Comparison of ENCODE assay signal across 8 mouse cellular contexts in the genomic region with DNA sequence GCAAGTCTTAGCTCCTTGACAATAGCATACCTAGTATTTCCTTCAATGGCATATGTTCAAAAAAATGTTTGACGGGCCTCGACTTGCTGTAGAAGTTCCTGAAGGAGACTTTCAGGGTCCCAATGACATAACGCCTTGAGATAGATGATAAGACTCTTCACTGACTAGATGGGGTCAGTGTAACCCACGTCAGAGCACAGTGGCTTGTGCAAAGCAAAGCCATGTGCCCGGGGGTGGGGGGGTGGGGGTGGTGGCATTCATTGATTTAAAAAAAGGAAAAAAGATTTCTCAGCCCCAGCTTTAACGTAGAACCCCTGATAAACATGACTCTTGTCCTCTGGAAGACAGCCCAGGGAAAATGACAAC. TPM values are rescaled to one million over a fixed set of nuclear protein-coding genes. Genes with fewer than 3 reads are reported as not detected.
DNase-seq lines count a peak whose midpoint lies in the region; ATAC-seq and TF ChIP-seq lines count a peak whose summit lies in the region.

No protein-coding gene starts in this region.

- peak overlapping the region; percentile 34 for H3K4me3 ChIP-seq in liver, adult 2 months (ENCODE audit: insufficient read depth, low read depth, low read length)
- peak overlapping the region; percentile 38 for H3K4me3 ChIP-seq in embryonic facial prominence, embryonic 14.5 days (ENCODE audit: low read depth, low read length)
- peak overlapping the region; percentile 31 for H3K4me3 ChIP-seq in intestine, embryonic 15.5 days (replicated peaks)
- H3K4me3 ChIP-seq in myocyte: peak overlapping the region; percentile 20

- DNase-seq in liver, adult 2 months (ENCODE audit: extremely low read depth, low read depth, low spot score): no peak
- no peak for DNase-seq in liver
- DNase-seq in embryonic facial prominence, embryonic 14.5 days (ENCODE audit: low spot score): no peak
- no peak for DNase-seq in thymus, postnatal 14 days
- DNase-seq in thymus, postnatal 0 days (ENCODE audit: low spot score): no peak
- DNase-seq in adrenal gland, adult (ENCODE audit: inconsistent age in 2 of 2, low spot score in 1 of 2): no peak

- no peak overlapping the region for H3ac ChIP-seq in myocyte (ENCODE audit: control insufficient read depth, insufficient read length)

- no peaks in the 10 kb centered on the region for H3K79me2 ChIP-seq in liver, adult 2 months (ENCODE audit: control insufficient read depth, insufficient read depth, low read length)
- no peaks in the 10 kb centered on the region for H3K79me2 ChIP-seq in myocyte (ENCODE audit: control insufficient read depth, insufficient read depth)

- no peak for TF ChIP-seq POLR2A in liver, adult 2 months (IDR thresholded peaks at IDR 0.05; ENCODE audit: extremely low read depth, insufficient read depth, low read length)
- no peak for TF ChIP-seq POLR2A in myocyte (IDR thresholded peaks at IDR 0.05; ENCODE audit: insufficient read length, low read depth)

- H3K4me2 ChIP-seq in embryonic facial prominence, embryonic 14.5 days (ENCODE audit: low read depth, low read length): peak overlapping the region; percentile 52; the same call in 1 of the 2 replicates
- H3K4me2 ChIP-seq in intestine, embryonic 15.5 days (replicated peaks): peak overlapping the region; percentile 48
- H3K4me2 ChIP-seq in myocyte (ENCODE audit: low read depth): peak overlapping the region; percentile 61

- H3K4me1 ChIP-seq in liver, adult 2 months (ENCODE audit: control insufficient read depth, insufficient read depth, low read length): peaks cover 15% of the 10 kb centered on the region; the same call in 1 of the 2 replicates
- no peaks in the 10 kb centered on the region for H3K4me1 ChIP-seq in embryonic facial prominence, embryonic 14.5 days (ENCODE audit: control insufficient read depth, insufficient read depth, low read length)
- H3K4me1 ChIP-seq in intestine, embryonic 15.5 days (replicated peaks): no peaks in the 10 kb centered on the region

- H3K9ac ChIP-seq in liver, adult 2 months (ENCODE audit: low read depth, low read length): no peak overlapping the region
- no peak overlapping the region for H3K9ac ChIP-seq in embryonic facial prominence, embryonic 14.5 days (ENCODE audit: low read depth, low read length)
- H3K9ac ChIP-seq in intestine, embryonic 15.5 days: no peak overlapping the region

- peak; percentile 31 for ATAC-seq in embryonic facial prominence, embryonic 14.5 days (ENCODE audit: low read depth)
- ATAC-seq in intestine, embryonic 15.5 days: peak; percentile 21; the same call in 1 of the 2 replicates

- peak overlapping the region; percentile 53; the same call in 1 of the 2 replicates for H3K27ac ChIP-seq in liver, adult 2 months (replicated peaks; ENCODE audit: insufficient read depth, low read depth, low read length)
- H3K27ac ChIP-seq in embryonic facial prominence, embryonic 14.5 days (replicated peaks; ENCODE audit: low read depth, low read length): peak overlapping the region; percentile 63; the same call in 1 of the 2 replicates
- peak overlapping the region; percentile 48; the same call in 1 of the 2 replicates for H3K27ac ChIP-seq in intestine, embryonic 15.5 days

- no peak for TF ChIP-seq CTCF in liver, adult 2 months (IDR thresholded peaks at IDR 0.05; ENCODE audit: low read depth, low read length)

- WGBS in liver, adult 2 months: 23% methylated on average over 6 of the region's 6 CpGs
- WGBS in embryonic facial prominence, embryonic 14.5 days: 59% methylated on average over 6 of the region's 6 CpGs
- WGBS in intestine, embryonic 15.5 days: 60% methylated on average over 6 of the region's 6 CpGs

- H3K9me3 ChIP-seq in embryonic facial prominence, embryonic 14.5 days (ENCODE audit: control insufficient read depth, low read length): no peaks in the 10 kb centered on the region
- H3K9me3 ChIP-seq in intestine, embryonic 15.5 days: no peaks in the 10 kb centered on the region

- H3K27me3 ChIP-seq in liver, adult 2 months (ENCODE audit: control insufficient read depth, insufficient read depth, low read length): no peaks in the 10 kb centered on the region
- no peaks in the 10 kb centered on the region for H3K27me3 ChIP-seq in embryonic facial prominence, embryonic 14.5 days (replicated peaks; ENCODE audit: control insufficient read depth, insufficient read depth, low read length)
- no peaks in the 10 kb centered on the region for H3K27me3 ChIP-seq in intestine, embryonic 15.5 days (replicated peaks)
- H3K27me3 ChIP-seq in myocyte (ENCODE audit: control insufficient read depth, insufficient read depth, insufficient read length): no peaks in the 10 kb centered on the region

- H3K36me3 ChIP-seq in liver, adult 2 months (ENCODE audit: control insufficient read depth, insufficient read depth, low read length): no peaks in the 10 kb centered on the region
- H3K36me3 ChIP-seq in embryonic facial prominence, embryonic 14.5 days (ENCODE audit: control insufficient read depth, insufficient read depth, low read length): no peaks in the 10 kb centered on the region
- no peaks in the 10 kb centered on the region for H3K36me3 ChIP-seq in intestine, embryonic 15.5 days
- no peaks in the 10 kb centered on the region for H3K36me3 ChIP-seq in myocyte (ENCODE audit: control insufficient read depth, insufficient read depth)

TF ChIP-seq in myocyte, 11 proteins besides CTCF, POLR2A, EP300 and RAD21:
- no peak for TF ChIP-seq MYOD1 (IDR thresholded peaks at IDR 0.05; ENCODE audit: control insufficient read depth in 1 of 3, insufficient read length in 2 of 3, low read depth in 2 of 3)
- TF ChIP-seq MAX (IDR thresholded peaks at IDR 0.05; ENCODE audit: low read depth): no peak
- no peak for TF ChIP-seq TCF12 (IDR thresholded peaks at IDR 0.05; ENCODE audit: insufficient read depth, poor library complexity, severe bottlenecking)
- no peak for TF ChIP-seq USF1 (IDR thresholded peaks at IDR 0.05; ENCODE audit: low read depth)

RNA-seq across cellular contexts. Expression of a gene that starts 12.8 kb away (rescaled TPM):
- total RNA-seq in liver, adult 2 months (2014; rRNA removed): 748 and 759 TPM in 2 replicates
- polyA plus RNA-seq in liver, adult 2 months (2012; rRNA removed): 693 and 735 TPM in 2 replicates
- 555 and 588 TPM in 2 replicates for polyA plus RNA-seq in embryonic facial prominence, embryonic 14.5 days (2014; fragmentation: Nextera tagmentation; extraction: Ambion mirVana)
- 996 and 1,065 TPM in 2 replicates for polyA plus RNA-seq in intestine, embryonic 15.5 days (2015; fragmentation: Nextera tagmentation; extraction: Ambion mirVana)
- 684 TPM for polyA plus RNA-seq in myocyte (2012; fragmentation: generic; extraction: Trizol)
- 1,172 and 1,231 TPM in 2 replicates for polyA plus RNA-seq in thymus, postnatal 0 days (2015; fragmentation: Nextera tagmentation; extraction: Ambion mirVana)
